Mouse (Mus musculus) lung, adult 2 months (tissue): ENCODE measurements at regions not wholly inside any gene's neighbourhood (a gene's known extent, or its start where the extent isn't known, plus 50 kb on each side); places are given as distances from the start of the nearest gene placed in this dataset.

Experiments
- CTCF ChIP-seq: fragments of 200-500 bp; IDR thresholded peaks from 2 replicates; pipeline ENCODE4 v1.5.1; 2011; ENCODE audit warnings: mild to moderate bottlenecking, low read length, control low read depth; ENCODE audit not compliant: insufficient read depth
- POLR2A ChIP-seq: fragments of 200-500 bp; IDR thresholded peaks from 2 replicates; pipeline ENCODE4 v1.6.1; 2011; ENCODE audit warnings: low read depth, mild to moderate bottlenecking, control low read depth, low read length, borderline replicate concordance; ENCODE audit errors: extremely low read depth

DNA sequence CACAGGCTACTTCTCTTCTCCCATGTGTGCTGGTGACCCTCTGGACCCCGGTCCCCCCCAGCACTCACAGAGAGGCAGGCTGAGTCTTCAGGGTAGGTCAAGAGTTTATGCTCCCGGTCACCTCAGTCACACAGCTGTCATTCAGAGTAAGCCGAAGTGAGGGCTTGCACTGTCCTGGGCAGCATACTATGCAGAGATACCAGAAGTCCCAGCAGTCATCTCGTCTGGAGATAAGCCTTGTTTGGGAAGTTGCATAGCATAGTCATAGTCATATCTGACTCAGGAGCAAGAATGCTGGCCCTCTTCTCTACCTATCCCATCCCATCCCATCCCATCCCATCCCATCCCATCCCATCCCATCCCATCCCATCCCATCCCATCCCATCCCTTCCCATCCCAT lies 1211.5 kb upstream of the A1bg start:
- TF ChIP-seq POLR2A: no peak
- no peak for TF ChIP-seq CTCF
